Mouse (Mus musculus) cerebellum, adult 2 months (tissue): ENCODE data around the gene Gpr15. TPM values are rescaled to one million over a fixed set of nuclear protein-coding genes. Genes with fewer than 3 reads are reported as not detected.

Experiments
- DNase-seq, 2 experiments: peaks; one replicate each; pipeline ENCODE4 v3.0.0; 2021
- H3K27ac ChIP-seq: fragments of 200-500 bp; 2 replicates; pipeline ENCODE4 v1.5.1; 2012; ENCODE audit warnings: low read length, control low read depth, inconsistent platforms; ENCODE audit not compliant: insufficient read depth
- H3K27me3 ChIP-seq: fragments of 200-500 bp; 2 replicates; pipeline ENCODE4 v1.6.1; 2012; ENCODE audit warnings: inconsistent platforms, mild to moderate bottlenecking, low read length, moderate library complexity; ENCODE audit not compliant: control insufficient read depth, insufficient read depth
- H3K4me1 ChIP-seq: fragments of 200-500 bp; 2 replicates; pipeline ENCODE4 v1.6.1; 2011; ENCODE audit warnings: low read length; ENCODE audit not compliant: control insufficient read depth, insufficient read depth
- H3K4me3 ChIP-seq: fragments of 200-500 bp; replicated peaks from 2 replicates; pipeline ENCODE3; 2011; ENCODE audit warnings: mild to moderate bottlenecking, low read depth, low read length, control low read depth; ENCODE audit not compliant: insufficient read depth
- CTCF ChIP-seq: fragments of 200-500 bp; IDR thresholded peaks from 2 replicates; pipeline ENCODE4 v1.5.1; 2011; ENCODE audit warnings: low read depth, mild to moderate bottlenecking, control low read depth, low read length, moderate library complexity, borderline replicate concordance; ENCODE audit not compliant: insufficient read depth
- POLR2A ChIP-seq: fragments of 200-500 bp; IDR thresholded peaks from 2 replicates; pipeline ENCODE4 v1.6.1; 2011; ENCODE audit warnings: low read length, control low read depth, borderline replicate concordance; ENCODE audit not compliant: insufficient read depth
- WGBS: fragments of 180-500 bp; shearing (Covaris S2); methylation state at CpG from one replicate; pipeline ENCODE4 v1.1.7; 2018; 5-methylcytosine and 5-hydroxymethylcytosine counted together
- polyA plus RNA-seq: library from polyadenylated mRNA; depleted of rRNA; stranded (reverse); fragments of >200 nt; gene quantifications from 2 replicates; pipeline ENCODE4 v1.2.3, GENCODE M21; 2012

Gpr15 gene
- polyA plus RNA-seq, 1 experiment: not detected

GRCm38 (mm10) chr16:58676156-58676555 lies 42.7 kb downstream of the Gpr15 start:
- no peak for DNase-seq

GRCm38 (mm10) chr16:58675256-58675655 lies 43.6 kb downstream of the Gpr15 start:
- WGBS: 77% methylated on average over 13 of the region's 13 CpGs
- no peaks in the 10 kb centered on the region for H3K27me3 ChIP-seq
- H3K4me3 ChIP-seq: no peak overlapping the region
- TF ChIP-seq CTCF (no peak), POLR2A (no peak)
- H3K4me1 ChIP-seq: no peaks in the 10 kb centered on the region
- H3K27ac ChIP-seq: no peak overlapping the region
- DNase-seq: no peak

More at GRCm38 (mm10) chr16:58676156-58676555, 42.7 kb downstream of the Gpr15 start:
- no peaks in the 10 kb centered on the region for H3K27me3 ChIP-seq
- TF ChIP-seq POLR2A (no peak), CTCF (no peak)
- no peaks in the 10 kb centered on the region for H3K4me1 ChIP-seq
- no peak overlapping the region for H3K27ac ChIP-seq
- 89% methylated on average over 7 of the region's 7 CpGs for WGBS
- H3K4me3 ChIP-seq: no peak overlapping the region

GRCm38 (mm10) chr16:58673811-58674410 lies 45.0 kb downstream of the Gpr15 start:
- no peaks in the 10 kb centered on the region for H3K27me3 ChIP-seq
- no peaks in the 10 kb centered on the region for H3K4me1 ChIP-seq
- no peak overlapping the region for H3K27ac ChIP-seq
- 94% methylated on average over 15 of the region's 15 CpGs for WGBS
- TF ChIP-seq POLR2A (no peak), CTCF (no peak)
- H3K4me3 ChIP-seq: no peak overlapping the region
- no peak for DNase-seq

- no peak for TF ChIP-seq POLR2A
- TF ChIP-seq CTCF: no peak
- no peaks in the 10 kb centered on the region for H3K4me1 ChIP-seq
- DNase-seq: no peak
- H3K27me3 ChIP-seq: no peaks in the 10 kb centered on the region
- H3K4me3 ChIP-seq: no peak overlapping the region
- H3K27ac ChIP-seq: no peak overlapping the region
- whole genome bisulfite sequencing: 95% methylated on average over 13 of the region's 13 CpGs
These were observed 46.5 kb downstream of the Gpr15 start for GRCm38 (mm10) chr16:58672396-58672795.

- TF ChIP-seq CTCF: no peak
- no peak for TF ChIP-seq POLR2A
- WGBS: 74% methylated on average over 8 of the region's 8 CpGs
- no peaks in the 10 kb centered on the region for H3K27me3 ChIP-seq
These were observed 47.5 kb downstream of the Gpr15 start for GRCm38 (mm10) chr16:58671212-58671985.

GRCm38 (mm10) chr16:58670643-58671042 lies 48.2 kb downstream of the Gpr15 start:
- WGBS: under 1% methylated on average over 25 of the region's 25 CpGs

More at GRCm38 (mm10) chr16:58671212-58671985, 47.5 kb downstream of the Gpr15 start:
- no peak for DNase-seq
- peak overlapping the region; percentile 89 for H3K4me3 ChIP-seq
- no peak overlapping the region for H3K27ac ChIP-seq
- no peaks in the 10 kb centered on the region for H3K4me1 ChIP-seq

GRCm38 (mm10) chr16:58669917-58670630 lies 48.8 kb downstream of the Gpr15 start, which contains the start of gene Cpox:
TSS of gene Cpox (plus strand) at chr16:58670292.
- DNase-seq: peak; percentile 85 to 87
- H3K27ac ChIP-seq: peak within 1 kb of the TSS; percentile 11; the same call in 1 of the 2 replicates
- peak; percentile 63; the same call in 1 of the 2 replicates for TF ChIP-seq POLR2A
- no peak for TF ChIP-seq CTCF
- peak within 1 kb of the TSS; percentile 89 for H3K4me3 ChIP-seq
- no peaks in the 10 kb centered on the region for H3K27me3 ChIP-seq
- H3K4me1 ChIP-seq: no peaks in the 10 kb centered on the region
- WGBS: under 1% methylated on average over 51 of the region's 51 CpGs

More at GRCm38 (mm10) chr16:58670643-58671042, 48.2 kb downstream of the Gpr15 start:
- H3K27ac ChIP-seq: peak overlapping the region; percentile 11; the same call in 1 of the 2 replicates
- H3K4me3 ChIP-seq: peak overlapping the region; percentile 89
- DNase-seq: no peak
- no peaks in the 10 kb centered on the region for H3K4me1 ChIP-seq
- 0 out of 2 replicates have a peak, but pooled peaks have one; percentile 1 for TF ChIP-seq CTCF
- no peak for TF ChIP-seq POLR2A
- H3K27me3 ChIP-seq: no peaks in the 10 kb centered on the region
